Mouse (Mus musculus): ENCODE measurements at regions not wholly inside any gene's neighbourhood (a gene's known extent, or its start where the extent isn't known, plus 50 kb on each side); places are given as distances from the start of the nearest gene placed in this dataset.
A peak's percentile ranks its signal among the peaks of the same experiment; 100 is the strongest.

DNA sequence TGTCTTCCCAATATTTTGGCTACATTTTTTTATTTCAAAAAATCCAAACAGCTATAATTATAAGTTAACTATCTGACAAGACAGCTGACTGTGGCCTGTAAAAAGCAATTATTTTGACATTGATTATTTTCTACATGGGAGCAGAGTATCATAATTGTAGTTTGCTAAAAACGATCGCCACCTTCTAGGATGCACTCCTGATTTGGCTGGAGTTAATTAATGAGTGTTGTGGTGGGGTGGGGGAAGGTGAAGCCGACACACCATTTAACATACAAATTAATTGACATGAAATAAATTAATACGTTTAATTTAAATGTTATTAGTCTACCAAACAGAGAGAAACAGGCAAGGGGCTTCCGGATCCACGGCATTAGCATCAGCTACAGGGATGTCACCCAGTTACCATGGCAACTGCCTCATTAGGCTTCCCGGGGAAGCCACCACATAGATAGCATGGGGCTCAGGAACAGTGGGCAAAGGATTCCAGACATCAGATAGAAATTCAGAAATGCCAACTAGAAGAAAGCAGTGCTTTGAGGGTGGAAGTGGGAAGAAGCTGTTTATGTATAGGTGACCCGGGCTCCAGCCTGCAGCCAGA, 255.9 kb downstream of the Prdm2 start:
- DNase-seq = no peak

- no peak for DNase-seq
These were observed 256.4 kb downstream of the Prdm2 start for GRCm38 (mm10) chr4:142956376-142956775.

DNA sequence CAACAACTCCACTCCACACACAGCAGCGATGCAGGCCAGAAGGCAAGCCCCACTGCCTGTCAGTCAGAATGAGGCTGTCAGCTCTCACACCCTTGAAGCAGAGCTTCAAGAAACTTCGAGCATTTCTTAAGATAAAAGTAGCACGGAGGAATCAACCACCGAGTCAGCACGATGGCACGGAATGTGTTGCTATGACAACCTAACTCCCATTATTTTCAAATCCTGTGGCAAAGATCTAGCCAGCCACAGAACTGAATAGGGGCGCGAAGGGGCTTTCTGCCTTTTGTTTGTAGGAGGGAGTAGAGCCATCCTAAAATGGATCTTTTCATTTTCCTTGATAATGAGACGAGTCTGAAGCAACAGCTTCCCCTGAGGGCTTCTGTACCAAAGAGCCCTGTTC, 259.1 kb downstream of the Prdm2 start:
- no peak for DNase-seq

- DNase-seq = no peak
These were observed 259.9 kb downstream of the Prdm2 start for GRCm38 (mm10) chr4:142952879-142953278.

DNA sequence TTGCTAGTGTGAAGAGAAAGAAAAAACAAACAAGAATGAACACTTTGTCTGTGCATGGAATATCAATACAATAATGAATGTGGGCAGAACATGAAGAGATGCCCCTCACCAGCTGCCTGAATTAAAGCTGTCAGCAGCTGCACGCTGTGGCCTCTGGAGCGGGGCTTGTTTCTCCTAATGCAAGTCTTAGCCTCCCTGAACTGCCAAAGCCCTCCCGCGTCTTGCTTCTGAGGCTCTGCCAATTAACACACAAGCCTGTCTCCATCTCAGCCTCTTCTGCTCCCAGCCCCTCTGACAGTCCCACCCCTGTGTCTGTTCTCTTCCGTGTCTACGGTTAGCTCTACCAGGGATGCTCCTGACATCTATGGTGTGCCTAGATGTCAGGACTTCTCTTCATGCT, 265.1 kb downstream of the Prdm2 start:
- DNase-seq = no peak

DNA sequence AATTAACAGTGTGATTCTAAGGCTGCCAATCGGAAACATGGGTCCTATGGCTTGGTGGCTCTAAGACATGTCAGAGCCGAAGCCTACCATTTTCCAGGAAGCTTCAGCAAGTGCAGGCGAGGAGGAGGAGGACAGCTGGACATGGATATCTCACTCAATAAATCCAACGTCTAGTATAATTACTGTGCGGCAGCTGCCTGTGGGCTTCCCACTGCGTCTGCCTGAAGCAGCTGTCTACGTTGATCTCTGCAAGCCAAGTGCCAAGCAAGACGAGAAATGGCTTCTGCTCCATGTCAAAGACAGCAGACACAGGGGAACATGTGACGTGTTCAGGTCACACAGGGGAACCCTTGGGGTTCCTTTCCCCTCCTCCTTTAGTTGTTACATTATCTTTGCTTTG, 279.2 kb downstream of the Prdm2 start:
- DNase-seq = peak; percentile 7 to 55

- no peak for DNase-seq
These were observed 283.6 kb downstream of the Prdm2 start for GRCm38 (mm10) chr4:142929245-142929644.

DNA sequence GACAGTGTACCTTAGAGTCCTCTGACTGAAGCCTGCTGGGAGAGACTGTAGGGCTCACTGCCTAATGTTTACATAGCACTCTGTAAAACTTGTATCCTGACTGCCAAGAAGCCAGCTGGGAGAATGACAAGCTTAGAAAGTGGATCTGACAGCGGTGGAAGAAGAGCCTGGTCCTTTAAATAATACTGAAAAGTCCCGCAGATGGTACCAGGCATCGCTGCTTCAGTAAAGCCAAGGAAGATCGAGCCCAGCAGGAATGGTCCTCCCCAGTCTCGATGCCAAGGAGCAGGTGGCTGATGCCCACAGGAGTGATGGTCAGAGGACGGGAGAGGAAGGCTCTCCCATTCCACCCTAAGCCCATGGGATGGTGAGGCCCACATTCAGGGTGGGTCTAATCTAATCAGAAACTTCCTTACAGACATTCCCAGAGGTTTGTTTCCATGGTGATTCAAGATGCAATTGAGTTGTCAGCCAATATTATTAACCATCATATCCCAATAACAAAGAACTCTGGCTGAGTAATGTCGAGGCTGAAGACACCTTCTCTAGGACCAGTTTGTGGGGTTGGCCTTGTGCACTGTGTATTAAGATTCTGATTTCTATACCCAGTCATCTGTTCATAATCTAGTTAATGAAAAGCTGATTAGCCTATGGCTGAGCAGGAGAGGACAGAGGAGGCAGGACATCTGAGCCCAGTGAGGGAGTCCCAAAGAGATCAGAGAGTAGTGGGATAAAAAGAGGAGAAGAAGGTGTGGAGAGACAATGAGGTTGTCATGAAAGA, 285.3 kb downstream of the Prdm2 start:
- DNase-seq = no peak

- DNase-seq = no peak
These were observed 287.7 kb downstream of the Prdm2 start for GRCm38 (mm10) chr4:142925111-142925510.

GRCm38 (mm10) chr4:142909355-142909947, 303.3 kb downstream of the Prdm2 start:
- DNase-seq = no peak

- DNase-seq = no peak
These were observed 304.0 kb downstream of the Prdm2 start for GRCm38 (mm10) chr4:142908782-142909181.

DNA sequence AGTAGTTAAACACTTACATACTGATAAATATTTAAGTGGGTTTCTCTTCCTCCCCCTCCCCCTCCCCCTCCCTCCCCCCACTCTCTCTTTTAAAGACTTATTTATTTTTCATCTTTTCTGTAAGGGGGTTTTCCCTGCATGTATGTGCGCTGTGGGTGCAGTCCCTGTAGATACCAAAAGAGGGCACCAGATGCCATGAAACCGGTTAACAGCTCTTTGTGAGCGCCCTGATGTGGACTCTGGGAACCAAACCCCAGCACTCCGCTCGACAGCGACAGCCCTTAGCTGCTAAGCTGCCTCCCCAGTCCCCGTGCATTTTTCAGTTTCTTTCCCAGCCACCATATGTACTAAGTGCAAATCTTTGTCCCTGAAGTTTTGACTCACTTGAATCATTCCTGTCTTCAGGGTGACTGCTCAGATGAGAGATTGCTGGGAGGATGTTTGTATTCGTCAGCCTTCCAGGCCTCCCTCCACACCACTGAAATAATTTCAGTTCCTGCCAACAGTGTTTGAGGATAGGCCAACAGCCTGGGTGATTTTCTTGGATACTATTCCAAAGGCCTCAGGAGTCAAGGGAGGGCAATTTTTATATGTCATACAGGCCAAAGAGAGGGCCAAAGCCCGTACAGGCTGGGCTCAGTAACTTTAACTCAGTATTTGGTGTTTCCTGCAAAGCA, 309.3 kb downstream of the Prdm2 start:
- DNase-seq = peak; percentile 33 to 35

DNA sequence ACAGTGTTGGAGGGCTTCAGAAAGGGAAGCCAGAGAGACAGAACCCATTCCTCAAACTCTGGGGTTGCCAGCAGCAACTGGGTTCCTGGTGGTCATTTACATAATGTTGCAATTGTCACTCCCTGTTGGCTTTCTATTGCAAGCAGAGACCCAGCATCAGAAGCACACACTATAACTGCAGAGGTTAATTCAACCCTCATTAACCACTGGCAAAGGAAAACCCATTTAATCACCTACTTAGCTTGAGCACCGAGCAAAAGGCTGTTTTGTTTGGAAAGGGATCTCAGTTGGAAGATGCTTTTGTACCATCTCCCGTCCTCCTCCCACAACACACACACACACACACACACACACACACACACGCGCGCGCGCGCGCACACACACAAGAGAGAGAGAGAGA, 312.0 kb downstream of the Prdm2 start:
- no peak for DNase-seq

GRCm38 (mm10) chr4:142898994-142899393, 313.8 kb downstream of the Prdm2 start:
- no peak for DNase-seq

DNA sequence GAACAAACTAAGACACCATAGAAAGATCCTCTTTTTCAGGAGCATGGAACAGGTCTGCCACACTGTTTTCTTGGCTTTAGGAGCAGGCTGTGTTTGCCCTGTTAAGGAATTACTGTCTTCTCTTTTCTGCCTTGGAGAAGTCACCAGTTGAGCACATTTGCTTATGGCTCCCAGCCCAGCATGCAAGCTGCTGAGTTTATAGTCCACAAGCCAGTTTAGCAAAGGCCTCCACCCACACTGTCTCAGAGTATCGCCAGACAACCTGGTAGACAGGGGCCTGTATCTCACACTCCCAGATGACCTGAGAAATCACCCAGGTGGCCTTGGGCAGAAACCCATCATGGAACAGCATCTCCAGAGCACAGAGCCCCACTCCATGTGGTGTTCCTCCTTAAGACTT, 322.1 kb downstream of the Prdm2 start:
- DNase-seq = no peak

- no peak for DNase-seq
These were observed 323.9 kb downstream of the Prdm2 start for GRCm38 (mm10) chr4:142888891-142889290.

DNA sequence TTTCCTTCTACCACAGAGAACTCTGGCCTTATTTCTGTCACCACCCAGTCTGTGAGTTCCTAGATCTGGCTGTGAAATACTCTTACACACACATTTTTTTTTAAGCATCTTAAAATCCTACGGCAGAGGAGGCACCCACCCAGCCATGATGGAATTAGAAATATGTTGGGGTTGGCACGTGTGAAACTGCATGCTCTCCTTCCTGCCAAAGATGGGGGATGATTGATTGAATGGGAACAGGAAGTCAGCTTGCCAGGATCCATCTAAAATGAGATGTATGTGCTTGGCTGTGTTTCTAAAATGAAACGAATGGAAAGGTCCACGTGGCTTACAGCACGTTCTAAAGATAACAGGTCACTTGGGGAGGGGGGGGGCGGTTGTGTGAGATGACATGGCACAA, 324.9 kb downstream of the Prdm2 start:
- no peak for DNase-seq

- DNase-seq = peak; percentile 47 to 60
These were observed 332.5 kb downstream of the Prdm2 start for GRCm38 (mm10) chr4:142880323-142880759.

GRCm38 (mm10) chr4:142876151-142876550, 336.6 kb downstream of the Prdm2 start:
- no peak for DNase-seq

DNA sequence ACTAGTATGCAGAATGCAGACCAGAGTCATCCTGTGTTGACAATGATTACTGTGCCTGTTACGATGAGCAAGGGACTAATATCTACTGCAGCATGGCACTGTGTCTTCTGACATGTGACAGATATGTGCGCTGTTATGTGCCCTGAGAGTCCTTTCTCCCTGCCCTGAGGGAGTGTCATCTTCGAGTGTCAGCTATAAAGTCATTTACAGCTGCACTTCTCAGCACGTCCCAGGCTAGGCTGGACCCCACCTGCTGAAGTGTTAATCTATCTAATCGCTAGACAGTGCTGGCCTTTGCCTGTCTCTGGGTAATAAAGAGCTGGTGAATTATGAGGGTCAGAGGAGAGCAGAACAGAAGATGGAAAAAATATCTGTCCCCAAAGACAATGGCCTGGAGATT, 337.7 kb downstream of the Prdm2 start:
- no peak for DNase-seq

GRCm38 (mm10) chr4:142866341-142866740, 346.5 kb downstream of the Prdm2 start:
- DNase-seq = no peak

- no peak for DNase-seq
These were observed 347.2 kb downstream of the Prdm2 start for GRCm38 (mm10) chr4:142865593-142865992.

- DNase-seq = peak; percentile 14 to 46
These were observed 348.9 kb downstream of the Prdm2 start for GRCm38 (mm10) chr4:142863939-142864338.

DNA sequence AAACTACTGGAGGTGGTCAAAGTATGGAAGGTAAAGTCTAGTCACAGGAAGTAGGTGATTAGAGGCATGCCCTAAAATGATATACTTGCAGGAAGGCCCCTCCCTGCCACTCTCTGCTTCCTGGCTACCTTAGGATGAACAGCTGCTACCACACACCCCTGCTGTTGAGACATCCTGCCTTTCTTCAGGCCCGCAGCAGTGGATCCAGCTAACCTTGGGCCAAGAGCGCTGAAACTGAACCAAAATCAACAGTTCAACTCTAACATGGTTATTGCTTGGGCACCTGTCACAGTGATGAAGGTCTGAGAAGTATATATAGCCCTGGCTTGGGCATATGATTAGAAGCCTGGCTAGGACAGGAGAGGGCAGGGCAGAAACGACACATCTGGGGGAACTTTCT, 352.4 kb downstream of the Prdm2 start:
- DNase-seq = no peak

Measured in lung, postnatal 4 days (tissue).